Mouse (Mus musculus): ENCODE data around the gene Pacrg. TPM values are rescaled to one million over a fixed set of nuclear protein-coding genes. Genes with fewer than 3 reads are reported as not detected.
A peak's percentile ranks its signal among the peaks of the same experiment; 100 is the strongest.

The Pacrg gene
- polyA plus RNA-seq, 1 experiment from 2014 or later = 10.7 TPM

DNA sequence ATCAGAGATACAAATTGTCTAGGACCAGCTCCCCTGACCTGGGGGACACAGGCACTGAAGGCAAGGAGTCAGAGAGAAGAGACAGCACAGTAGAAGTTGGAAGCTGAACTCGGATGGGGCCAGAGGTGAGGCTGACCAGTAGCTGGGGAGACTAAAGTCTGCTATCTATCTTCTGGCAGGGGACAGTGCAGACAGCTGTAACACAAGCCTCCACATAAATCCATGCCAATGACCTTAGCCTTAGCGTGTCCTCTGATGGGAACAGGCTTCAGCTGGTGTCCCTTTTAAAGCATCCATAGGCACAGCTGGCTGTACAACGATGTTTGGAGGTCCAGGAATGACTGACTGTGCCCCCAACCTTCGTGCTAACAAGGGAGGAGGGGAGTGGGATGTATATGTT lies 423.1 kb downstream of the Pacrg start:
- no peak overlapping the region for H3K27ac ChIP-seq
- no peaks in the 10 kb centered on the region for H3K27me3 ChIP-seq (replicated peaks)
- H3K36me3 ChIP-seq (replicated peaks) = no peaks in the 10 kb centered on the region
- H3K4me2 ChIP-seq = no peak overlapping the region
- 77% methylated on average over 4 of the region's 4 CpGs for WGBS
- H3K4me1 ChIP-seq = peaks cover 2% of the 10 kb centered on the region; the same call in 1 of the 2 replicates
- no peaks in the 10 kb centered on the region for H3K9me3 ChIP-seq
- no peak overlapping the region for H3K9ac ChIP-seq
- no peak for ATAC-seq (replicated peaks)
- no peak overlapping the region for H3K4me3 ChIP-seq

DNA sequence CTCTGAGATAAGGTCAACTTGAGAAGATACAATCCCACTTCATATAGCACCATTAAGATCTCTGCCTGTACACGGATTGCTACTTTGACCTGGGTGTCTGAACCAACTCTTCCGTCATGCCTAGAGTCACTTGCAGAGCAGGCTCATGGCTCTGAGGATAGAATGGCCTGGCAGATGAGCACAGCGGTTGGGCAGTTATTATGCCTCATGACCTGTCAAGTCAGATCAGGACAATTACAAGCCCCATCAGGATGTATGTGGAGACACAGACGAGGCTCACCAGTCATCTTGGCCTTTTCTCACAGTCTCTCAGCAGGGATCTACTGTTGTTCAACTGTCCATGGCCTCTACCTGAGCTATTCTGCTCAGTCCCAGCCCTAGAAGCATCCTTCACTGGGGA lies 424.0 kb downstream of the Pacrg start:
- no peaks in the 10 kb centered on the region for H3K36me3 ChIP-seq (replicated peaks)
- H3K9me3 ChIP-seq = no peaks in the 10 kb centered on the region
- H3K4me3 ChIP-seq = no peak overlapping the region
- no peak overlapping the region for H3K27ac ChIP-seq
- no peak overlapping the region for H3K9ac ChIP-seq
- H3K4me1 ChIP-seq = peaks cover 2% of the 10 kb centered on the region; the same call in 1 of the 2 replicates
- ATAC-seq (replicated peaks) = no peak
- no peak overlapping the region for H3K4me2 ChIP-seq
- 96% methylated on average over 4 of the region's 4 CpGs for whole genome bisulfite sequencing
- no peaks in the 10 kb centered on the region for H3K27me3 ChIP-seq (replicated peaks)

DNA sequence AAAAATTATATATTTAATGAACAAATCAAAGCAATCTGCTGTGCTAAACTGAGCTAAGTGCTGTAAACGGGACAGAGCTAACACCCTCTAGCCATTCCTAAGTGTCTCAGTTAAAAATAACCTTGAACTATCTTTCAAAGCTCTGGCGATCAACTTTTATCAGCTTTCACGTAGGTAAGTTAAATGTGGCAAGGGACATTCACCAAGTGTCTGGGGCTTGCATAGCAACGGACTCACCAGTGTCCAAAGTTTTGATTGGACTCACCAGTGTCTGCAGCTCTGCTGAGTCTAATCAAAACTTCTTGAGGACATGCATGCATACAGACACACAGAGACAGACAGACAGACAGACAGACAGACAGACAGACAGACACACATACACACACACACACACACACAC lies 425.7 kb downstream of the Pacrg start:
- H3K27me3 ChIP-seq (replicated peaks) = no peaks in the 10 kb centered on the region
- 81% methylated on average over 4 of the region's 4 CpGs for WGBS
- H3K36me3 ChIP-seq (replicated peaks) = no peaks in the 10 kb centered on the region
- no peak overlapping the region for H3K27ac ChIP-seq
- H3K4me3 ChIP-seq = no peak overlapping the region
- peaks cover 2% of the 10 kb centered on the region; the same call in 1 of the 2 replicates for H3K4me1 ChIP-seq
- no peaks in the 10 kb centered on the region for H3K9me3 ChIP-seq
- ATAC-seq (replicated peaks) = no peak
- no peak overlapping the region for H3K4me2 ChIP-seq
- H3K9ac ChIP-seq = no peak overlapping the region

DNA sequence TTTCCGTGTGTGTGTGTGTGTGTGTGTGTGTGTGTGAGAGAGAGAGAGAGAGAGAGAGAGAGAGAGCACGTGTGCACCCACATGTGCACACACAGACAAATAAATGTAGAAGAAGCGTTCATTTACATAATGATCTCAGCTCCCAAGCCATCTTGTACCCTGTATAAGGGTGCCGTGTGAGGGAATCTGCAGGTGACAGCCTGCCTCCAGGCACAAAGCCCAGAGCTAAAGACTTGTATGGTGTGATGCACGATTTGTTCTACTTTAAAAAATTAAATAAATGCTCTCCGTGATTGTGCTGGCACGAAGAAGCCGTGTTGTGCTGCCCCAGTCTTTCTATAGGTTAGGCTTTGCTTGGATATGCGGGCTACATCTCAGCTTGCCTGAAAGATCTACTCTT lies 426.2 kb downstream of the Pacrg start:
- Histone ChIP-seq H3K27ac (no peak overlapping the region), H3K4me2 (no peak overlapping the region), H3K4me3 (no peak overlapping the region), H3K9me3 (no peaks in the 10 kb centered on the region), H3K9ac (no peak overlapping the region), H3K27me3 (replicated peaks) (no peaks in the 10 kb centered on the region), H3K36me3 (replicated peaks) (no peaks in the 10 kb centered on the region), H3K4me1 (peaks cover 2% of the 10 kb centered on the region; the same call in 1 of the 2 replicates)
- WGBS = 86% methylated on average over 9 of the region's 9 CpGs
- no peak for ATAC-seq (replicated peaks)

DNA sequence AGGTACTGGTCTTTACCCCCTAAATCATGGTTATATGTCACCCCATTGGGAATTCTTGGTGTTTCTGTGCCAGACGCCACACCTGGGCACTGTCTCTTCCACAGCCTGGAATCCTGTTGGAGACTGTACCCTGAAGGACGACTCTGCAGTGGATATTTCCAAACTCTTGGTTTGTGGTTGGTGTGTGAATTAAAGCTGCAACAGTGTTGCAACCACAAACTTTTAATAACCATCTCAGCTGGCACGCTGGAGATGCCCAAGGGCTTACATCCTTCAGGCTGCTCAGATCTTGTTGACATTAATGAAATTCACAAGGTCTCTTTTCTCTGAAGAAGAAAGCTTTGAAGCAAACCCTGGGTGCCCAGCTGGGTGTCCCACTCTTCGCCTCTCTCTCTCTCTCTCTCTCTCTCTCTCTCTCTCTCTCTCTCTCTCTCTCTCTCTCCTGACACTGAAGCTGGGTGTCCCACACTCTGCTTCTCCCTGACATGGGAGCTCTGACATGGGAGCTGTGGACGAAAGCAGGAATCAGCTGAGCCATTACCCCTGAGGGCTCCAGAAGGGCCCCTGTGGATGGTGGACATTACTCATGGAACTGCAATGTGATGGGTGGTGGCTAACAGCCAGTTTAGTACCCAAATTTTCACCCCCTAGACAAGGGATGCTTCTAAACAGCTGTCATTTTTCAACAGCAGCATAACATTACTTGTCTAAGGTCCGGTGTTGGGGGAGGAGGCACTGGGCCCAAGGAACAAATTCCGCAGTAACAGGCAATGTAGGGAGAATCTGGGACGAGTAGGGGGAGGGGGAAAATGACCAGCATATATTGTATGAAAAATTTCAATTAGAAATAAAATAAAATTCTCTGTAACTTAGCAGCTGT lies 429.3 kb downstream of the Pacrg start:
- no peak for ATAC-seq (replicated peaks)
- no peak overlapping the region for H3K9ac ChIP-seq
- no peak overlapping the region for H3K27ac ChIP-seq
- H3K4me2 ChIP-seq = no peak overlapping the region
- H3K4me3 ChIP-seq = no peak overlapping the region
- 64% methylated on average over 8 of the region's 8 CpGs for WGBS
- H3K27me3 ChIP-seq (replicated peaks) = no peaks in the 10 kb centered on the region
- H3K4me1 ChIP-seq = peaks cover 14% of the 10 kb centered on the region; the same call in 1 of the 2 replicates
- H3K36me3 ChIP-seq (replicated peaks) = no peaks in the 10 kb centered on the region
- no peaks in the 10 kb centered on the region for H3K9me3 ChIP-seq

DNA sequence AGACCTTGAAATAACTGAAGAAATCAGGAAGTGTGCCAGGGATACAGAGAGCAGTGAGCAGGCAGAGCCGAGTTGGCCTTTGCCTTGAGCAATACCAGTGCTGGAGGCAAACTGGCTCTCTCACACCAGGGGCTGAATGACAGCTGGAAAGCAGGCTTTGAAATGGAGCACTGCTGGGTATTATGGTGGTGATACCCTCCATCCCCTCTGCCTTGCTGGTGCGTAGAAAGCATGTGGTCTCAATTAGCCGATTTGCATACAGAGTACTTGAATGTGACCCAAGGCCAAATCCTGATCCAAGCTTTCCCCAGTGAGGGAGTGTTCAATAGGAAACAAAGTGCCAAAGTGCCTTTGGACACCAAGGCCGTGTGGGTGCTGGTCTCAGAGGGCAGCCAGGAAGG lies 431.4 kb downstream of the Pacrg start:
- Histone ChIP-seq H3K27ac (no peak overlapping the region), H3K27me3 (replicated peaks) (no peaks in the 10 kb centered on the region), H3K4me3 (no peak overlapping the region), H3K4me2 (no peak overlapping the region), H3K4me1 (peaks cover 14% of the 10 kb centered on the region; the same call in 1 of the 2 replicates), H3K9ac (no peak overlapping the region), H3K9me3 (no peaks in the 10 kb centered on the region), H3K36me3 (replicated peaks) (no peaks in the 10 kb centered on the region)
- 49% methylated on average over 4 of the region's 4 CpGs for WGBS
- 0 out of 2 replicates have a peak, but pooled peaks have one; percentile 24 for ATAC-seq (replicated peaks)

DNA sequence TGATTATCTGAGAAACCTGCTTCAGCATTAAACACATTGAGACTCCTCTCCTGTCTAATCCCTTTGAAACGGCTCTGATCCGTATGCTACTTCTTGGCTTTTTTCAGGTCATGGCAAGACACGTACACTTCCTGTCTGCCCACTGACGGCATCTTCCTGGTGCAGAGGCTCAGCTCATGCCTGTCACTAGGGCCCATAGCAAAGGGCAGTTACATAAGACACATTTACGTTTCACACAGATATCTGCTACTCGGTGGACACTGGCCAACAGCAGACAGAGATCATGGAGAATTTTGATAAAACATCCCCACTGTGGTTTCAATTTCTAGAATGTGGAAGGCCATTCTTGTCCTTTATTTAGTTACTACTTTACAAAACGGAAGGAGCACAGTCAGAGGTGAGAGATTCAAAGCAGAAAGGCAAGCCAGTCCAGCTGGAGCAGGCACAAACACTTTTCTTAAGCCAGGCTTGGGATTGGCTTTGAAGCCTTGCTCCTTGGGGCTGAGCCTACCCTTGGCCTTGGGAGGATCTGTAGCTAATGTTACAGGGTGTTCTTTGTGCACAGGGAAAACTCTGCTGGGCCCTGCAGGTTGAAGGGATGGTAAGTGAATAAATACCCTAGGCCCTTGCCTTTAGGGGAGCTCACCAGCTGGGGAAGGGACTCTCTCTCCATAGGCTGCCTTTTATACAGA lies 432.9 kb downstream of the Pacrg start:
- H3K27ac ChIP-seq = no peak overlapping the region
- H3K4me2 ChIP-seq = no peak overlapping the region
- H3K4me3 ChIP-seq = no peak overlapping the region
- H3K36me3 ChIP-seq (replicated peaks) = no peaks in the 10 kb centered on the region
- no peak for ATAC-seq (replicated peaks)
- peaks cover 14% of the 10 kb centered on the region; the same call in 1 of the 2 replicates for H3K4me1 ChIP-seq
- no peak overlapping the region for H3K9ac ChIP-seq
- no peaks in the 10 kb centered on the region for H3K9me3 ChIP-seq
- 51% methylated on average over 7 of the region's 7 CpGs for WGBS
- no peaks in the 10 kb centered on the region for H3K27me3 ChIP-seq (replicated peaks)

DNA sequence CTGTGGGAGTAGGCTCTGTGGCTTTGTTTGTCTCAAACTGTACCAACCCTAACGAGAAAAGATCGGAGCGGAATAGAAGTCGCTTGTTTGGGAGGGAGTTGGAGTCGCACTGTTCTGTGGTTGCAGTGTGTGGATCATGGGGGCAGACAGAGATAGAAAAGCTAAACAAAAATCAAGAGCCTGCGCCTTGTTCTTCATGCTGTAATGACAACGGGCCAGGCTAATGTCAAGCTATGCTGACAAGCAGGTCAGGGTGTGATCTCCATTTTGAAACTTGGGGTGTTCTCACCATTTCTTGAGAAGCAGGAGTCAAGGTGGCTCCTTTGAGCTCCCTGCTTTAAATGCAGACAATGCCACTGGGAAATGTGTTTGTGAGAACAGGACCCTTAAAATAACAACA lies 433.8 kb downstream of the Pacrg start:
- Histone ChIP-seq H3K27me3 (replicated peaks) (no peaks in the 10 kb centered on the region), H3K9ac (no peak overlapping the region), H3K27ac (no peak overlapping the region), H3K4me3 (no peak overlapping the region), H3K36me3 (replicated peaks) (no peaks in the 10 kb centered on the region), H3K9me3 (no peaks in the 10 kb centered on the region), H3K4me1 (peaks cover 14% of the 10 kb centered on the region; the same call in 1 of the 2 replicates), H3K4me2 (peak overlapping the region; percentile 4; the same call in 1 of the 2 replicates)
- WGBS = 26% methylated on average over 7 of the region's 7 CpGs
- no peak for ATAC-seq (replicated peaks)

DNA sequence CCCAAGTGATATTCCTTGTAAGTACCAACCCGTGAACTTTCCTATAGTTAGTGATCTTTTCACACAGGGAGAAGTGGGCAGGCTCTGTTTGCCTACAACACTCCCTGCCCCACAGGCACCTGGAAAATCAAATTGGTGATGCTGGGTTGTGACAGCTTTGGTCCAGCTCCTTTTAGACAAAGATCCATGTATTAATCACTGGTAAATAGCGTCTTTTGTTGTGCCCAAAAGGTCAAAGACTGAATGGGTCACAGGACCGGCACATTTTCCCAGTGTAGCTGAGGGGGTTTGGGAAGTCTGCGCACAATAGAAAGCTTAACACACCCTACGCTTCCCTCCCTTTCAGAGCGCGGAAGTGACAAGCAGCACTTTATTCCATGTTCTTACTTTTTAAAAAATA lies 434.2 kb downstream of the Pacrg start:
- no peak for ATAC-seq (replicated peaks)
- peaks cover 14% of the 10 kb centered on the region; the same call in 1 of the 2 replicates for H3K4me1 ChIP-seq
- H3K9ac ChIP-seq = no peak overlapping the region
- H3K27me3 ChIP-seq (replicated peaks) = no peaks in the 10 kb centered on the region
- no peaks in the 10 kb centered on the region for H3K9me3 ChIP-seq
- H3K4me2 ChIP-seq = peak overlapping the region; percentile 4; the same call in 1 of the 2 replicates
- H3K27ac ChIP-seq = no peak overlapping the region
- H3K36me3 ChIP-seq (replicated peaks) = no peaks in the 10 kb centered on the region
- WGBS = 21% methylated on average over 7 of the region's 7 CpGs
- H3K4me3 ChIP-seq = no peak overlapping the region

DNA sequence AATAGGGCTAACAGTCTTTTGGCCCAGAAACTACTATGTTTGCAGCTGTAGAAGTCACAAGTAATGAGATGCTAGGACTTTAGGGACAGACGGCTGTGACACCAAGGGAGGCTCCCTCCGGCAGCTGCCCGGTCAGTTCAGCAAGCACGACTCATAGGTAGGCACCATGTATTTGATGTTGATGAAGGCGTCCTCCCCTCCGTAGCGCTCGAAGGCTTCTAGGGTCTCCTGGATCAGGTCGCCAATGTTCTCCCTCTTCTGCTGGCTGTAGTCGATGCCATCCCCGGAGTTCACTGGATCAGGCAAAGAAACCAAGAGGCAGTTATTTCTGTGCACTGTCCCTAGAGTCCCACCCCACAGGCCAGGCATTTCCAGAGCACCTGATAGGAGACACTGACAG lies 436.9 kb downstream of the Pacrg start:
- H3K4me1 ChIP-seq = peaks cover 14% of the 10 kb centered on the region; the same call in 1 of the 2 replicates
- H3K27ac ChIP-seq = no peak overlapping the region
- no peak overlapping the region for H3K4me2 ChIP-seq
- no peak overlapping the region for H3K9ac ChIP-seq
- no peak for ATAC-seq (replicated peaks)
- 89% methylated on average over 11 of the region's 11 CpGs for whole genome bisulfite sequencing
- no peaks in the 10 kb centered on the region for H3K27me3 ChIP-seq (replicated peaks)
- no peaks in the 10 kb centered on the region for H3K36me3 ChIP-seq (replicated peaks)
- no peaks in the 10 kb centered on the region for H3K9me3 ChIP-seq
- no peak overlapping the region for H3K4me3 ChIP-seq

DNA sequence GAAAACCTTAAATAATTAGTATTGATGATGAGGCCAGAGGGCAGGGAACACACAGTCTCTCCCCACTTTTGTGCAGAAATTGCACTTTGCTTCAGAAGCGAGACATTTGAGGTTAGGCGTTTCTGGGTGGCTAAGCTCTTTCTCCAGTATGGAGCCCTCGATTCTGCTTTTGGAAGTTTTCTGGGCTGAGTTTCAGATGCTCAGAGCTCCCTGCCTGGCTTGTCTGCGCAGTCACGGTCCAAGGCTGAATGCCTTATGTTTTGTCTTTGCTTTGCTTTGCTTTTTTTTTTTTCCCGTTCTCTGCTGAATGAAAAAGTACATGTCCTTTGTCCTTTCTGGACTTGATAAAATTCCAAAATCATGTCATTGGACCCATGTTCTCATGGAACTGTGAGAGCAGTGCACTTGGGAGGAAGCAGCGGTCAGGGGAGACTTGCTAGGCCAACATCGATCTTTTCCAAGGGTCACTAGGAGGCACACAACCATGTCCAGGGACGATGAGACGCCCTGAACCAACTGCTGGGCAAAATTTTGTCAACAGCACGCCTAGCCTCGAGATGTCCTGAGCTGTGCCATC lies 438.0 kb downstream of the Pacrg start:
- Histone ChIP-seq H3K27ac (no peak overlapping the region), H3K4me2 (no peak overlapping the region), H3K36me3 (replicated peaks) (no peaks in the 10 kb centered on the region), H3K4me1 (peaks cover 13% of the 10 kb centered on the region), H3K4me3 (no peak overlapping the region), H3K9ac (no peak overlapping the region), H3K9me3 (no peaks in the 10 kb centered on the region), H3K27me3 (replicated peaks) (no peaks in the 10 kb centered on the region)
- WGBS = 82% methylated on average over 12 of the region's 12 CpGs
- ATAC-seq (replicated peaks) = no peak

DNA sequence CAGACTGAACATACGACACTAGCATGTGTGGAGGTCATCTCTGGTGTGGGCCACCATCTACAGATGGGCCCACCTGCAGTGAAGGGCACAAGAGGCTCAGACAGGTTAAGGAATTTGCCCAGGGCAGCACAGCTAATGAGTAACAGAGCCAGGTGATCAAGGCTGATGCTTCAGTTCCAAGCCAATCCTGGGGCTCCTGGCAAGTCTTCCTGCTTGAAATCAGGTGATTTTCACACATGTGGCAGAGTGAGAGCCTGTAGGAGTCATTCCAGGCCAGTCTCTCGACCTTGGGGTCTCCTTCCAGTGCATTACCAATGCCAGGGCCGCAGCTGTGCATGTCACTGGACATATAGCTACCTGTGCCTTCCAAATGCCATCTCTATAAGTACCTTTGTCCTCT lies 438.6 kb downstream of the Pacrg start:
- no peak for ATAC-seq (replicated peaks)
- H3K9ac ChIP-seq = no peak overlapping the region
- WGBS = 83% methylated on average over 3 of the region's 3 CpGs

More for the DNA sequence above, 438.6 kb downstream of the Pacrg start:
- no peaks in the 10 kb centered on the region for H3K27me3 ChIP-seq (replicated peaks)
- H3K27ac ChIP-seq = 0 out of 2 replicates have a peak overlapping the region, but pooled peaks have one; percentile 39
- no peaks in the 10 kb centered on the region for H3K9me3 ChIP-seq
- peaks cover 10% of the 10 kb centered on the region; the same call in 1 of the 2 replicates for H3K4me1 ChIP-seq
- no peak overlapping the region for H3K4me3 ChIP-seq
- no peaks in the 10 kb centered on the region for H3K36me3 ChIP-seq (replicated peaks)
- H3K4me2 ChIP-seq = no peak overlapping the region
